Mouse (Mus musculus) large intestine, adult 2 months (tissue): ENCODE data around the gene Mcm10. TPM values are rescaled to one million over a fixed set of nuclear protein-coding genes. Genes with fewer than 3 reads are reported as not detected.
"Not testable (repeated sequence)": the region's sequence is repeated elsewhere in the genome, so short reads cannot be mapped to it uniquely, and the experiment has no call there.

Experiments used
- DNase-seq: peaks from one replicate; pipeline ENCODE4 v3.0.0-alpha.2; 2012; ENCODE audit warnings: low read depth, low spot score
- WGBS: fragments of 180-500 bp; shearing (Covaris S2); methylation state at CpG from one replicate; pipeline ENCODE4 v1.1.7; 2018; 5-methylcytosine and 5-hydroxymethylcytosine counted together
- polyA plus RNA-seq: library from polyadenylated mRNA; depleted of rRNA; stranded (reverse); fragments of >200 nt; gene quantifications from 2 replicates; pipeline ENCODE4 v1.2.3, GENCODE M21; 2012; rRNA removed

Mcm10 gene
- polyA plus RNA-seq, 1 experiment = 19.1 TPM

GRCm38 (mm10) chr2:4993584-4993983, 19.0 kb downstream of the Mcm10 start:
- DNase-seq = no peak
- WGBS = 97% methylated on average over 11 of the region's 11 CpGs

GRCm38 (mm10) chr2:4988826-4989424, 23.7 kb downstream of the Mcm10 start:
- DNase-seq = no peak

GRCm38 (mm10) chr2:4987388-4988180, 25.0 kb downstream of the Mcm10 start:
- WGBS = 41% methylated on average over 8 of the region's 8 CpGs
- no peak for DNase-seq

More at GRCm38 (mm10) chr2:4988826-4989424, 23.7 kb downstream of the Mcm10 start:
- 80% methylated on average over 11 of the region's 11 CpGs for WGBS

GRCm38 (mm10) chr2:4986798-4987197, 25.8 kb downstream of the Mcm10 start:
- DNase-seq = no peak
- 33% methylated on average over 4 of the region's 4 CpGs for WGBS

- 39% methylated on average over 6 of the region's 6 CpGs for WGBS
- DNase-seq = no peak
These were observed 27.6 kb downstream of the Mcm10 start for GRCm38 (mm10) chr2:4985000-4985399.

- 55% methylated on average over 5 of the region's 5 CpGs for whole genome bisulfite sequencing
- no peak for DNase-seq
These were observed 28.6 kb downstream of the Mcm10 start for GRCm38 (mm10) chr2:4983987-4984386.

- DNase-seq = no peak
- 65% methylated on average over 8 of the region's 8 CpGs for WGBS
These were observed 34.5 kb downstream of the Mcm10 start for GRCm38 (mm10) chr2:4978091-4978490.

- DNase-seq = no peak
- WGBS = 72% methylated on average over 5 of the region's 5 CpGs
These were observed 36.8 kb downstream of the Mcm10 start, which contains the start of gene Ucma for GRCm38 (mm10) chr2:4975807-4976206. Ucma (plus strand) TSS chr2:4976122.

GRCm38 (mm10) chr2:4969083-4969482, 43.5 kb downstream of the Mcm10 start:
- WGBS = 68% methylated on average over 2 of the region's 2 CpGs
- DNase-seq = no peak

GRCm38 (mm10) chr2:4967806-4968205, 44.8 kb downstream of the Mcm10 start:
- WGBS = 33% methylated on average over 2 of the region's 2 CpGs
- DNase-seq = no peak

GRCm38 (mm10) chr2:4958039-4958438, 54.6 kb downstream of the Mcm10 start:
- 82% methylated on average over 12 of the region's 12 CpGs for WGBS
- DNase-seq = no peak

- 80% methylated on average over 6 of the region's 6 CpGs for WGBS
- DNase-seq = no peak
These were observed 58.3 kb downstream of the Mcm10 start for GRCm38 (mm10) chr2:4954216-4954760.

GRCm38 (mm10) chr2:4950986-4951385, 61.6 kb downstream of the Mcm10 start:
- DNase-seq = no peak

GRCm38 (mm10) chr2:4949691-4950090, 62.9 kb downstream of the Mcm10 start:
- WGBS = 45% methylated on average over 8 of the region's 8 CpGs
- not testable (repeated sequence) for DNase-seq

More at GRCm38 (mm10) chr2:4950986-4951385, 61.6 kb downstream of the Mcm10 start:
- WGBS = 98% methylated on average over 2 of the region's 2 CpGs

GRCm38 (mm10) chr2:4940861-4941260, 71.7 kb downstream of the Mcm10 start:
- no peak for DNase-seq
- 93% methylated on average over 11 of the region's 11 CpGs for WGBS

Other genes with a start within 250 kb of the Mcm10 start
- 13.7 and 18.7 TPM in 2 replicates for gene Sephs1, start 131.2 kb downstream of the Mcm10 start, polyA plus RNA-seq
- 87.0 and 115 TPM in 2 replicates for gene Phyh, start 93.8 kb downstream of the Mcm10 start, polyA plus RNA-seq
- gene Ucma, start 36.7 kb downstream of the Mcm10 start, polyA plus RNA-seq = not detected in 2 replicates
- gene Optn, start 51.3 kb upstream of the Mcm10 start, polyA plus RNA-seq = 19.1 and 37.6 TPM in 2 replicates
- 6.4 and 8.0 TPM in 2 replicates for gene Ccdc3, start 125.0 kb upstream of the Mcm10 start, polyA plus RNA-seq